Mouse (Mus musculus): ENCODE results near the gene Ddx50.
"Not testable (repeated sequence)": the region's sequence is repeated elsewhere in the genome, so short reads cannot be mapped to it uniquely, and the experiment has no call there.

Gene Ddx50

DNA sequence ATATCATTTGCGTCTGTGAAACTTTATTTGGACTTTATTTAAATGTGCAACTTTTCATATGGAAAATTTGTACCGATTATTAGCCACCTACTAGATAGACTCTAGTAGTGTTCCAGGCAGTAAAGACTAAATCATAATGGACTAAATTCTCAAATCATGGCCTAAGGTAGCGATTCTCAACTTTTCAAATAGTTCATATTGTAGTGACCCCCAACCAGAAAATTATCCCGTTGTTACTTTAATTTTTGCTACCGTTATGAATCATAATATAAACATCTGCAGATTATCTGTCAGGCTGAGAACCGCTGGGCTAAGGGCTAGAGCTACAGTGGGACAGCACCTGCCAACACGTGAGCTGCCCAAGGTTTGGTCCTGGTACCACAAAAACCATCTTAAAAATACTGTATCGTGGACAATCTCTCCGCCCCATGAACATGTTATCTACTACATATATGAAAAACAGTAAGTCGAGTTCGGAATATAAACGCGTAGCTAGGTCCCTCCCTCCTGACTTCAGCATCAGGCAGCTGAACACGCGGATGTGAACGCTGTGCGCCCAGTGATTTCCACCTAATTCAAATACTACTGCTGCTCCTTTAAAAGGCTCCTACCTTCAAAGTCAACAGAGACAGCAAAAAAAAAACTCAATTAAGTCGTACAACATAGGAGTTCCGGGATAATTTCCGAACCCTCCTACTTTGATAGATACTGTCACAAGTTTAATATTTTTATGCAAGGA is 49.8 kb downstream of the Ddx50 start:
- in situ Hi-C loops (cut with MseI, MboI): no loop called here

DNA sequence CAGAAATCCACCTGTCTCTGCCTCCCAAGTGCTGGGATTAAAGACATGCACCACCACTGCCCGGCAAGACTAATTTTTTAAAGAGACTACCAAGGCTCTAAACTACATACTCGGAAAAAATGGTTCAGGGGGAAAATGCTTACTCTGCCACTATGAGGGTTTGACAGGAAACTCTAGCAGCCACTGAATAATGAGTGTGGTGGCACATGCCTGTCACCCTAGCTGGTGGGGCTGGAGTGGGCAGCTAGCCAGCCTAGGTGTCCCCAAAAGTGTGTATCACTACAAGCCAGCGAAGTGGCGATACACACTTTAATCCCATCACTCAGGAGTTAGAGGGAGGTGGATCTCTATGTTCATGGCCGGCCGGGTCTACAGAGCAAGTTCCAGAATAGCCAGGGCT is 51.0 kb downstream of the Ddx50 start:
- in situ Hi-C loops (cut with MseI, MboI): no loop called here

DNA sequence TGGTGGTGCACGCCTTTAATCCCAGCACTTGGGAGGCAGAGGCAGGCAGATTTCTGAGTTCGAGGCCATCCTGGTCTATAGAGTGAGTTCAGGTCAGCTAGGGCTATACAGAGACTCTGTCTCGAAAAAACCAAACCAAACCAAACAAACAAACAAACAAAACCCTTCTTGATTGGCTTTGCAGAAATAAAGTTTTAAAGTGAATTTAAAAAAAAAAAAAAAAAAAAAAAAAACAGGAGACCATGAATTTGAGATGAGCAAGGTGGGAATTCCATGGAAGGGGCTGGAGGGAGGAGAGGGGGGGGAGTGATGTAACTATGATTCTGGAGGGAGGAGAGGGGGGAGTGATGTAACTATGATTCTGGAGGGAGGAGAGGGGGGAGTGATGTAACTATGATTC is 51.7 kb downstream of the Ddx50 start:
- in situ Hi-C loops (cut with MseI, MboI): not testable (repeated sequence)

DNA sequence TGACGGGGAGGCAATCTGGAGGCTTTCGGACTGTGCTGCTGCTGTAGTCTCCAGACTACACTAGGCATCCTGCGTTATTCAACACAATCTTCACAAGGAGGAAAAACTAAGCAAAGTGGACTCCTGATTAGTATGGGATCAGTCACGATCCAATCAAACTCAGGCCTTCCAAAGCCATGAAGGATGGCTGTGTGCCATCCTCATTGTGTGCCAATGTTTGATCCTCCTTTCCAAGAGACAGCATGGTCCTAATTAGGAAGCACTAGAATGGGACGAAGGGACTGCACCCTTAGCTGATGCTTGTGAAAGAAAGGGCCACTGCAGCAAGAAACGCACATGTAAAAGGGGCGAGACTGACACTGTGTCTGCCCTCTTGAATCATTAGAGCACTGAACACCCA is 58.5 kb downstream of the Ddx50 start:
- in situ Hi-C loops (cut with MseI, MboI): no loop called here

DNA sequence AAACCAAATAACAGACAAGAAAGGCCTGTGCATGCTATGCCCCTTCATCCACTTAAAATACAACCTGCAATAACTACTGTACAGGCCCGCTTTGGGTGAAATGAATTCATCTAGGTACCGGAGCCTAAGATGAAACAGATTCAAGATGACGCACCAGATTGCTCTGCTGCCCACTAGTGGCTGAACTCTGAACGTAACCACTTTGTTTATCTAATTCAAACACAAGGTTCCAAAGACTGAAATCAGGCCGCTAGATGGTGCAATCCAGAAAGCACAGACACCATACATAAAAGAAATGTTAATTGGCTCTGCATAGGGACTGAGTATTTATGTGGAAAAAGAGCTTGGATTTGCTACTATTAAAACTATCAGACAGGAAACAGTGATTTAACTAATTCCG is 60.8 kb downstream of the Ddx50 start:
- in situ Hi-C loops (cut with MseI, MboI): no loop called here

DNA sequence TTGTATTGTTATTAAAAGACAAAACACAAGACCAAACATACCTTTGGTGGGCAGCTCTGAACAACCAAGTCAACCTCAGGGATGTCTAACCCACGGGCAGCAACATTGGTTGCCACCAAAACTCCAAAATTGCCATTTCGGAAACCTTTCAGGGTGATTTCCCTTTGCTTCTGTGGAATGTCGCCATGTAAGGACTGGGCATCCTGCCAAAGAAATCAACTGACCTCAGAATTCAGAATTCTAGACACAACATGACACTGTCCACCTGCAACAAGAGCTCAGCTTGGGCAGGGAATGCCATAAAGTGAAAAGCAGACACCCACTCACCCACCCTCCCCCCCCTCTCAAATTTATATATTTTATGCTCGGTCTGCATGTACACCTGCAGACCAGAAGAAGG is 62.4 kb downstream of the Ddx50 start:
- in situ Hi-C loops (cut with MseI, MboI): no loop called here

DNA sequence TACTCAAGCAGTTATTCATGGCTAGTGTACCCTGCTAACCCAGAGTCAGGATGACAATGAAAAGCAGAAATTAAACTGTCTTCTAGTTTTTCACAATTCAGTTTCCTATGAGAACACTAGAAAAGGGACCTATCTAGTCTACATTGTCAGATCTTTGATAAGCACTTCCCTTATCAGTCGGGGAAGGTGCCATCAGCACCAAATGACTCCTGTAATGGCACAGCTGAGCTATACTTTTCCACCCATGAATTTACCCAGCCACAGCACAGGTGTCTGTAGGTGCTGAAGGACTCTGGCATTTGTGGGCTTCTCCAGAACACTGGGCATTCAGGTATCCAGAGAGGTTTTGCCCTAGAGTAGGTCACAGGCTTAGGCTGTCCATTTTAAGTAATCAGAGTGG is 67.8 kb downstream of the Ddx50 start:
- in situ Hi-C loops (cut with MseI, MboI): no loop called here

DNA sequence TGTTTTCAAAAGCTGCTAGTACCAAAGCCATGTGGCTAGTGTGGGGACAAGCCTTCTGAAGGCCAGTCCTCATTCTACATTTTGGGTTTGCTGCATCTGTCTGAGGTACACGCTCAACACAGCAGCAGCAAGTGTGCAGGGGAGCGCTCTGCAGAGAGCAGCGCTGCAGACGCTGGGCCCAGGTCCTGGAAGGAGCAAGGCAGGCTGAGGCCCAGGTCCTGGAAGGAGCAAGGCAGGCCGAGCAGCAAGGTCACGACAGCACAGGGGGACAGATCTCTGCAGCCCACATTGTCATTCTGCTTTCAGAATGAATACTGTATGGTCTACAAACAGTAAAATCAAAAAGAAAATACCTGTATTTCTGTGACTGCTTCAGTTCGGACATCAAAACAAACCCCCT is 68.3 kb downstream of the Ddx50 start:
- in situ Hi-C loops (cut with MseI, MboI): no loop called here

DNA sequence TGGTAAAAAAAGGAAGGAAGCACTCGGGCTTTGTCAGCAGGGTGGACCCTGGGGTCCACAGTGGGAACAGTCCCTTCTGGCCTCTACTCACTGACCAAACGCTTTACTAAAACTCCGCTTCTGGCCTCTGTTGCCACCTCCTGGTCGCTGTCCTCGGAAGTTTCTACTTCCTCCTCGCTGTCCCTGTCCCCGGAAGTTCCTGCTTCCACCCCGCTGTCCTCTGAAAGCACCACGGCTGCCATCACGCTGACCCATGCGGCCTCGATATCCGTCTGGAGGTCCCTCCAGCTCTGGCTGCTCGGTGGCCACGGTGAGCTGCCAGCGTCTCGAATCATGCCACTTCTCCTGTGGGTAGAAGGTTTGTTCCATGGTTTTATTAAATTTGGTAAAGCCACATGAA is 68.8 kb downstream of the Ddx50 start:
- in situ Hi-C loops (cut with MseI, MboI): no loop called here

DNA sequence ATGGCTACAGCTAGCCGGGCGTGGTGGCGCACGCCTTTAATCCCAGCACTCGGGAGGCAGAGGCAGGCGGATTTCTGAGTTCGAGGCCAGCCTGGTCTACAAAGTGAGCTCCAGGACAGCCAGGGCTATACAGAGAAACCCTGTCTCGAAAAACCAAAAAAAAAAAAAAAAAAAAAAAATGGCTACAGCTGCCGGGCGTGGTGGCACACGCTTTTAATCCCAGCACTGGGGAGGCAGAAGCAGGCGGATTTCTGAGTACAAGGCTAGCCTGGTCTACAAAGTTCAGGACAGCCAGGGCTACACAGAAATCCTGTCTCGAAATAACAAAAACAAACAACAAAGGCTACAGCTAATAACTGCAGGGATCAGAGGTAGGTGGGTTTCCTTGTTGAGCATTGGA is 71.9 kb downstream of the Ddx50 start:
- in situ Hi-C loops (cut with MseI, MboI): not testable (repeated sequence)

DNA sequence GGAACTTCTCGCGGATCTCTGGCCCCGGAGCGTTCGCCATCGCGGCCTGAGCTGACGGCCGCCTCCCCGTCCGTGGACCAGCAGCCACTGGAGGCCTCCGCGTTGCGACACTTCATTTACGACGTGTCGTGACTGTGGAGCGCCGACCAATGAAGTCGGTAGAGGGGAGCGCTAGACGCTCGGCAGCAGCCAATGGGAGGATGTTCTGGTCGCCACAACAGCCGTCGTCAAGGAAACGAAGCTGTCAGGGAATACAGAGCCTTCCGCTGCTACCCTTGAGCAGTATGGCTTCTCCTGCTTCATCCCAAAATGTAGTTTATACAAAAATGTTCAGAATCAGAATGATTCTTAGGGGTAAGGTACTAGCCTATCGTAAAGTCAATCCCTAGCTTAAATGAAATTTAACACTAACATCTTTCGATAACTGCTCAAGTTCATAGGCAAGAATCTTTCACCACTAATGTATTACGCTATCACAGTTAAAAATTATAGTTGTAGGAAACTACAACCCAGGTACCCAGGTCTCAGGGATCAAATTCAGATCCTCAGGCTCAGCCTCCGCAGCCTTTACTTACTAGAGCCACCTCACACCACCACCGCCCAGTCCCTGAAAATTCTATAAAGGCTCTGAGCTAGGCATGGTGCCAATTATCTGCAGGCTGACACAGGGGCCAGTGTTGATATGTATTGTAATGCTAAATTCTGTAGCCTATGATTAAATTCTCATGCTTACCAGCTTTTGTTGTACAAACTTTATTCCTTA is 72.5 kb downstream of the Ddx50 start, which contains the start of gene Kif1bp:
Gene Kif1bp (minus strand): TSS at position 120 of the 763 bp plus-strand sequence.
- in situ Hi-C loops (cut with MseI, MboI): no loop called here

DNA sequence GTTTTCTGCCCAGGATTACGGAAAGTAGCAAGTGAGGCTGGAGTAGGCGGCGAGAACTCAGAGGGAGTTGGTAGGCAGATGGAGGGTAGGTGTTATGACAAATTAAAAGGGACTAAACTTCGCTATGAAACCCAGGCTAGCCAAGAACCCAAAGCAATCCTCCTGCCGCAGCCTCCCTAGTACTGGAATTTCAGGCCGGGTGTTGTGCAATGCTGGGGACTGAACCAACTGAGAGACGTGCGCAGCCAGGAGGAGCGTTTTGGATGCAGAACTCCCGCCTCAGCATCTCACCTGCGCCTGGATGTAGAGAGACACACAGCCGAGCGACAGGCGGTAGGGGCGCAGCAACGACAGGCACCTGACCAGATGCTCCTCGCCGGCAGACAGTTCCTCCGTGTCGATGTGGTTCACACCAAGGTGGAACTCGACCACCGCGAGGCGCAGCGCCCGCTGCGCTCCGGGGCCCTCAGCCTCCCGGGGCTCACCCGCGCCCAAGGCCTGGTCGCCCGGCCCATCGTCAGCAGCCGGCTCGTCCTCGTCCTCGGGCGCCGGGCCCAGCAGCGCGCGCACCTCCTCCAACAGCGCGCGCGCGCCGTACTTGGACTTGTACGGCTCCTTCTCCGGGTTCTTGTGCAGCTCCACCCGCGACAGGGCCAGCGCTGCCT is 73.2 kb downstream of the Ddx50 start:
- in situ Hi-C loops (cut with MseI, MboI): no loop called here

DNA sequence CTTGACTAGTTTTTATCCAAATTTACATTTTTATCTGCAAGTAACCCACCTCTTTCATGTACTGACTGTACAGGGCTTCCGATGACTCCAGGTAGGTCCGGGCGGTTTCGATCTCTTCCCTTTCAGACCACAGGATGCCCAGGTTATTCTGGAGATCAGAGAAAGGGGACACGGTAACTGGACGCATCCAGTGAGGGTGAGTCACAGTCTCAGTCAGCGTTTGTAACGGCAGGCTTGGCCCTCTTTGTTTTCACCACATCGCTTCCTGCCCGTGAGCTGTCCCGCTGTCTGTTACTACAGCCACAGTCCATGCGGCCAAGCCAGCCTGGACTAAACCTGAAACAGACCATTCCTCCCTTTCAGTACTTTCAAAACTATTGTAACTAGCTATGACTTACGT is 76.0 kb downstream of the Ddx50 start:
- in situ Hi-C loops (cut with MseI, MboI): no loop called here

DNA sequence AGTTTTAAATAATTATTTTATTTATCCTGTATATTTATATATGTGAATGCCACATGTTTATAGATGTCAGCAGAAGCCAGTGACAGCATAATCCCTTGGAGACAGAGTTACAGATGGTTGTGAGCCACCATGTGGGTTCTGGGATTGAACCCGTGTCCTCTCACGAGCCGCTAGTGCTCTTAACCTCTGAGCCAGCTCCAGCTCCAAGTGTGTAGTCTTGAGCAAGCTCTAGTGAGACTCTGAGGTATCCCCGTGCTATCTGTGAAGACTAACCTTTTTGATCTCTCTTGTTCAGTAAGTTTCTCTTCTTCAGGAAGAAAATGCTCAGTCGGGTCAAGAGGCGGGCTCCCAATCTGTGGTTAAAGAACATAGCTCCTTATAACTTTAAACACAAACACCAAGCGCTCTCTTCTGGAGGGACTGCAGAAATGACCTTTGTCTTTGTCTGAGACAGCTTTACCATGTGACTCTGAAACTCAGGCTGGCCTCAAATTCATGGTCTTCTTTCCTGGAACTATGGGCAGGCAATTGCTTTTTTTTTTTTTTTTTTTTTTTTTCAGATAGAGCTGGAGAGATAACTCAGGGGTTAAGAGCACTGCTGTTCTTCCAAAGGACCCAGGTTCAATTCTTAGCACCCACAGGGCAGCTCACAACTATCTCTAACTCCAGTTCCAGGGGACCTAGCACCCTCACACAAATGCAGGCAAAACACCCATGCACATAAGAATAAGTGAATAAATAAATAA is 80.7 kb downstream of the Ddx50 start:
- in situ Hi-C loops (cut with MseI, MboI): no loop called here

DNA sequence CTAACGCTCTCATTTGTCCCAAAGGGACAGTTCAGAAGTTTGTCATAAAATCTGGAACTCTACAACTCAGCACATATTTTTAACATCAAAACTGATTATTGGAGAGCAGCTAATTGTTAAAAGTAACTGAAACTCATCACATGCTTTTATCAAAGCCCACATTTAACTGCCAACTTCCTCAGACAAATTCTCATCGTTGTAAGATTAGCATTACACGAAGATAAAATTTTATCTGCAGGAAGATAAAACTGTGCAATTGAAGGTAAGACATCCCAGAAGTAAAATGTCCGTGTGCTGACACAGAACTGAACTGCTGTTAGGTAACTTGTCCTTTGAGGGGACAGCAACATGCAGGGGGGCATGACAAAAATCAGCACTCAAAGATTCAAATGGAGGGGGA is 82.2 kb downstream of the Ddx50 start:
- in situ Hi-C loops (cut with MseI, MboI): no loop called here
